Mouse (Mus musculus): ENCODE data around the gene Igfbp5. TPM values are rescaled to one million over a fixed set of nuclear protein-coding genes. Genes with fewer than 3 reads are reported as not detected.
A peak's percentile ranks its signal among the peaks of the same experiment; 100 is the strongest.

Igfbp5 gene
- polyA plus RNA-seq (2015; fragmentation: Nextera tagmentation; extraction: Ambion mirVana): 110 and 126 TPM in 2 replicates

- Histone ChIP-seq H3K4me3 (peak within 1 kb of the TSS; percentile 75), H3K4me1 (peaks cover 57% of the 10 kb centered on the region)
- WGBS: under 1% methylated on average over 38 of the region's 38 CpGs
Observed at GRCm38 (mm10) chr1:72874287-72875211, at the start of gene Igfbp5. Gene Igfbp5, minus strand, starts transcription at chr1:72874884.

GRCm38 (mm10) chr1:72914815-72915214 is 40.1 kb upstream of the Igfbp5 start:
- Histone ChIP-seq H3K4me2 (no peak overlapping the region), H3K4me3 (no peak overlapping the region), H3K9ac (no peak overlapping the region), H3K4me1 (peaks cover 5% of the 10 kb centered on the region), H3K9me3 (no peaks in the 10 kb centered on the region), H3K27me3 (replicated peaks) (no peaks in the 10 kb centered on the region), H3K27ac (replicated peaks) (no peak overlapping the region), H3K36me3 (no peaks in the 10 kb centered on the region)
- ATAC-seq (ENCODE audit: extremely low read depth, insufficient number of reproducible peaks, low FRiP score, low TSS enrichment): no peak
- 41% methylated on average over 6 of the region's 6 CpGs for WGBS

More at GRCm38 (mm10) chr1:72874287-72875211, at the start of gene Igfbp5:
- peak; percentile 49; the same call in 1 of the 2 replicates for ATAC-seq (ENCODE audit: extremely low read depth, insufficient number of reproducible peaks, low FRiP score, low TSS enrichment)
- H3K9ac ChIP-seq: peak within 1 kb of the TSS; percentile 91
- peak within 1 kb of the TSS; percentile 95 for H3K4me2 ChIP-seq
- peaks cover 5% of the 10 kb centered on the region; the same call in 1 of the 2 replicates for H3K27me3 ChIP-seq (replicated peaks)
- no peaks in the 10 kb centered on the region for H3K36me3 ChIP-seq
- H3K27ac ChIP-seq (replicated peaks): peak within 1 kb of the TSS; percentile 95
- H3K9me3 ChIP-seq: no peaks in the 10 kb centered on the region

GRCm38 (mm10) chr1:72913073-72913472 is 38.4 kb upstream of the Igfbp5 start:
- H3K4me2 ChIP-seq: no peak overlapping the region
- WGBS: 83% methylated on average over 5 of the region's 5 CpGs
- H3K4me1 ChIP-seq: peaks cover 14% of the 10 kb centered on the region
- H3K27me3 ChIP-seq (replicated peaks): no peaks in the 10 kb centered on the region
- no peak overlapping the region for H3K9ac ChIP-seq
- no peak overlapping the region for H3K27ac ChIP-seq (replicated peaks)
- no peaks in the 10 kb centered on the region for H3K36me3 ChIP-seq
- no peaks in the 10 kb centered on the region for H3K9me3 ChIP-seq
- no peak overlapping the region for H3K4me3 ChIP-seq
- ATAC-seq (ENCODE audit: extremely low read depth, insufficient number of reproducible peaks, low FRiP score, low TSS enrichment): no peak

- no peak overlapping the region for H3K4me3 ChIP-seq
- H3K4me2 ChIP-seq: no peak overlapping the region
- peaks cover 8% of the 10 kb centered on the region; the same call in 1 of the 2 replicates for H3K4me1 ChIP-seq
- H3K27ac ChIP-seq (replicated peaks): no peak overlapping the region
- ATAC-seq (ENCODE audit: extremely low read depth, insufficient number of reproducible peaks, low FRiP score, low TSS enrichment): no peak
- H3K9me3 ChIP-seq: no peaks in the 10 kb centered on the region
- H3K27me3 ChIP-seq (replicated peaks): no peaks in the 10 kb centered on the region
- H3K9ac ChIP-seq: no peak overlapping the region
- 71% methylated on average over 2 of the region's 2 CpGs for WGBS
- H3K36me3 ChIP-seq: no peaks in the 10 kb centered on the region
Observed at GRCm38 (mm10) chr1:72895821-72896220, 21.1 kb upstream of the Igfbp5 start.

GRCm38 (mm10) chr1:72887910-72888309 is 13.2 kb upstream of the Igfbp5 start:
- Histone ChIP-seq H3K4me3 (no peak overlapping the region), H3K4me1 (peaks cover 14% of the 10 kb centered on the region), H3K36me3 (no peaks in the 10 kb centered on the region), H3K9me3 (no peaks in the 10 kb centered on the region), H3K4me2 (no peak overlapping the region), H3K9ac (no peak overlapping the region), H3K27ac (replicated peaks) (no peak overlapping the region), H3K27me3 (replicated peaks) (no peaks in the 10 kb centered on the region)
- WGBS: 11% methylated on average over 1 of the region's 1 CpGs
- ATAC-seq (ENCODE audit: extremely low read depth, insufficient number of reproducible peaks, low FRiP score, low TSS enrichment): no peak

GRCm38 (mm10) chr1:72885819-72886169 is 11.1 kb upstream of the Igfbp5 start:
- Histone ChIP-seq H3K9ac (no peak overlapping the region), H3K36me3 (no peaks in the 10 kb centered on the region), H3K9me3 (no peaks in the 10 kb centered on the region), H3K4me2 (no peak overlapping the region), H3K27ac (replicated peaks) (no peak overlapping the region; the same call in 1 of the 2 replicates), H3K4me1 (peaks cover 6% of the 10 kb centered on the region), H3K27me3 (replicated peaks) (no peaks in the 10 kb centered on the region), H3K4me3 (no peak overlapping the region)
- ATAC-seq (ENCODE audit: extremely low read depth, insufficient number of reproducible peaks, low FRiP score, low TSS enrichment): no peak
- 68% methylated on average over 7 of the region's 7 CpGs for WGBS

GRCm38 (mm10) chr1:72885111-72885818 is 10.6 kb upstream of the Igfbp5 start:
- Histone ChIP-seq H3K27me3 (replicated peaks) (no peaks in the 10 kb centered on the region), H3K27ac (replicated peaks) (no peak overlapping the region), H3K9me3 (no peaks in the 10 kb centered on the region), H3K4me2 (no peak overlapping the region), H3K4me3 (no peak overlapping the region), H3K9ac (no peak overlapping the region), H3K4me1 (peaks cover 6% of the 10 kb centered on the region), H3K36me3 (no peaks in the 10 kb centered on the region)
- ATAC-seq (ENCODE audit: extremely low read depth, insufficient number of reproducible peaks, low FRiP score, low TSS enrichment): no peak
- WGBS: 77% methylated on average over 11 of the region's 11 CpGs

- no peak overlapping the region for H3K4me3 ChIP-seq
- H3K9ac ChIP-seq: no peak overlapping the region
Observed at GRCm38 (mm10) chr1:72879319-72879634, 4.6 kb upstream of the Igfbp5 start.

GRCm38 (mm10) chr1:72878473-72879318 is 4.0 kb upstream of the Igfbp5 start:
- Histone ChIP-seq H3K4me1 (peaks cover 32% of the 10 kb centered on the region), H3K9me3 (no peaks in the 10 kb centered on the region), H3K27ac (replicated peaks) (no peak overlapping the region), H3K4me3 (peak overlapping the region; percentile 29), H3K27me3 (replicated peaks) (peaks cover 5% of the 10 kb centered on the region; the same call in 1 of the 2 replicates), H3K36me3 (no peaks in the 10 kb centered on the region), H3K9ac (peak overlapping the region; percentile 66), H3K4me2 (peak overlapping the region; percentile 61)
- no peak for ATAC-seq (ENCODE audit: extremely low read depth, insufficient number of reproducible peaks, low FRiP score, low TSS enrichment)
- 50% methylated on average over 25 of the region's 25 CpGs for WGBS

More at GRCm38 (mm10) chr1:72879319-72879634, 4.6 kb upstream of the Igfbp5 start:
- 51% methylated on average over 4 of the region's 4 CpGs for WGBS
- ATAC-seq (ENCODE audit: extremely low read depth, insufficient number of reproducible peaks, low FRiP score, low TSS enrichment): no peak
- no peak overlapping the region for H3K27ac ChIP-seq (replicated peaks)
- H3K4me2 ChIP-seq: no peak overlapping the region
- peaks cover 32% of the 10 kb centered on the region for H3K4me1 ChIP-seq
- no peaks in the 10 kb centered on the region for H3K9me3 ChIP-seq
- peaks cover 5% of the 10 kb centered on the region; the same call in 1 of the 2 replicates for H3K27me3 ChIP-seq (replicated peaks)
- no peaks in the 10 kb centered on the region for H3K36me3 ChIP-seq

GRCm38 (mm10) chr1:72877892-72878291 is 3.2 kb upstream of the Igfbp5 start:
- Histone ChIP-seq H3K9ac (peak overlapping the region; percentile 66), H3K27me3 (replicated peaks) (peaks cover 5% of the 10 kb centered on the region; the same call in 1 of the 2 replicates), H3K9me3 (no peaks in the 10 kb centered on the region), H3K4me3 (peak overlapping the region; percentile 29), H3K4me2 (peak overlapping the region; percentile 61), H3K27ac (replicated peaks) (no peak overlapping the region), H3K4me1 (peaks cover 32% of the 10 kb centered on the region), H3K36me3 (no peaks in the 10 kb centered on the region)
- 0% methylated on average over 3 of the region's 3 CpGs for WGBS
- no peak for ATAC-seq (ENCODE audit: extremely low read depth, insufficient number of reproducible peaks, low FRiP score, low TSS enrichment)

GRCm38 (mm10) chr1:72876111-72876510 is 1.4 kb upstream of the Igfbp5 start:
- Histone ChIP-seq H3K36me3 (no peaks in the 10 kb centered on the region), H3K9me3 (no peaks in the 10 kb centered on the region), H3K27ac (replicated peaks) (no peak overlapping the region), H3K9ac (no peak overlapping the region), H3K4me2 (peak overlapping the region; percentile 95), H3K4me3 (no peak overlapping the region), H3K27me3 (replicated peaks) (peaks cover 5% of the 10 kb centered on the region; the same call in 1 of the 2 replicates), H3K4me1 (peaks cover 42% of the 10 kb centered on the region)
- no peak for ATAC-seq (ENCODE audit: extremely low read depth, insufficient number of reproducible peaks, low FRiP score, low TSS enrichment)
- WGBS: 52% methylated on average over 3 of the region's 3 CpGs
